Mouse (Mus musculus): ENCODE measurements at regions not wholly inside any gene's neighbourhood (a gene's known extent, or its start where the extent isn't known, plus 50 kb on each side); places are given as distances from the start of the nearest gene placed in this dataset.

DNA sequence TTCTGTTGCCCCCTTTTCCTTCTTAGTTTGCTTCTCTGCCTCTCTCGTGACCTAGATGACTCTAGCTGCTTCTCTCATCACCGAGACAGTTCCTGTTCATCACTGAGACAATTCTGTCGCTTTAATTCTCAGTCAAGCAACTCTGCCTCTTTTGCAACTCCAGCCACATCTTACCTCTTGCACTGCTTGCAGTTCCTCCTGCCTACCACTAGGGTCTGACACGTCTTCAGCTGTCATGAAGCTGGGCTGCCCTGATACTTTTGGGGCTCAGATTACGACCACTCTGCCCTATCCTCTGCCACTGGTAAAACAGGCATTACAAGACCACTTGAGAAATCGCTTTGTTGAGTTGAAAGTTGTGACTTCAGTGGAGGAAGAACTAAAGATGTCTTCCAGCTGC is 216.9 kb upstream of the Fam98a start:
- no peaks in the 10 kb centered on the region for H3K9me3 ChIP-seq (ENCODE audit: control insufficient read depth, low read length)
- H3K27me3 ChIP-seq (ENCODE audit: control insufficient read depth, insufficient read depth, low read length), result no peaks in the 10 kb centered on the region
- ATAC-seq (ENCODE audit: insufficient number of reproducible peaks, low FRiP score, low TSS enrichment, low read depth) (no peak), DNase-seq (ENCODE audit: low spot score) (no peak)
- no peak overlapping the region for H3K27ac ChIP-seq (replicated peaks; ENCODE audit: low read depth, low read length)
- H3K9ac ChIP-seq (ENCODE audit: low read length), result no peak overlapping the region
- no peak overlapping the region for H3K4me2 ChIP-seq (ENCODE audit: low read depth, severe bottlenecking)
- no peaks in the 10 kb centered on the region for H3K36me3 ChIP-seq (ENCODE audit: control insufficient read depth, insufficient read depth, low read length)
- no peak overlapping the region for H3K4me3 ChIP-seq (ENCODE audit: low read depth, low read length)
- H3K4me1 ChIP-seq (ENCODE audit: control insufficient read depth, insufficient read depth, low read length), result no peaks in the 10 kb centered on the region
- 89% methylated on average over 6 of the region's 6 CpGs for WGBS

GRCm38 (mm10) chr17:75763391-75763790 is 211.6 kb upstream of the Fam98a start:
- Histone ChIP-seq H3K36me3 (ENCODE audit: control insufficient read depth, insufficient read depth, low read length) (no peaks in the 10 kb centered on the region), H3K9me3 (ENCODE audit: control insufficient read depth, low read length) (no peaks in the 10 kb centered on the region), H3K9ac (ENCODE audit: low read length) (no peak overlapping the region), H3K27ac (replicated peaks; ENCODE audit: low read depth, low read length) (no peak overlapping the region), H3K4me3 (ENCODE audit: low read depth, low read length) (no peak overlapping the region), H3K4me1 (ENCODE audit: control insufficient read depth, insufficient read depth, low read length) (no peaks in the 10 kb centered on the region), H3K4me2 (ENCODE audit: low read depth, severe bottlenecking) (no peak overlapping the region), H3K27me3 (ENCODE audit: control insufficient read depth, insufficient read depth, low read length) (no peaks in the 10 kb centered on the region)
- no peak for ATAC-seq (ENCODE audit: insufficient number of reproducible peaks, low FRiP score, low TSS enrichment, low read depth)
- WGBS, result 92% methylated on average over 2 of the region's 2 CpGs
- DNase-seq (ENCODE audit: low spot score), result no peak

- Histone ChIP-seq H3K9ac (ENCODE audit: low read length) (no peak overlapping the region), H3K4me2 (ENCODE audit: low read depth, severe bottlenecking) (no peak overlapping the region), H3K9me3 (ENCODE audit: control insufficient read depth, low read length) (no peaks in the 10 kb centered on the region), H3K36me3 (ENCODE audit: control insufficient read depth, insufficient read depth, low read length) (no peaks in the 10 kb centered on the region), H3K4me1 (ENCODE audit: control insufficient read depth, insufficient read depth, low read length) (no peaks in the 10 kb centered on the region), H3K4me3 (ENCODE audit: low read depth, low read length) (no peak overlapping the region), H3K27me3 (ENCODE audit: control insufficient read depth, insufficient read depth, low read length) (no peaks in the 10 kb centered on the region), H3K27ac (replicated peaks; ENCODE audit: low read depth, low read length) (no peak overlapping the region)
- ATAC-seq (ENCODE audit: insufficient number of reproducible peaks, low FRiP score, low TSS enrichment, low read depth) (no peak), DNase-seq (ENCODE audit: low spot score) (no peak)
- WGBS, result 88% methylated on average over 5 of the region's 5 CpGs
Measured at GRCm38 (mm10) chr17:75756487-75756886, 204.7 kb upstream of the Fam98a start.

- Histone ChIP-seq H3K27ac (replicated peaks; ENCODE audit: low read depth, low read length) (no peak overlapping the region), H3K4me2 (ENCODE audit: low read depth, severe bottlenecking) (no peak overlapping the region), H3K9me3 (ENCODE audit: control insufficient read depth, low read length) (no peaks in the 10 kb centered on the region), H3K27me3 (ENCODE audit: control insufficient read depth, insufficient read depth, low read length) (no peaks in the 10 kb centered on the region), H3K4me3 (ENCODE audit: low read depth, low read length) (no peak overlapping the region), H3K4me1 (ENCODE audit: control insufficient read depth, insufficient read depth, low read length) (no peaks in the 10 kb centered on the region), H3K9ac (ENCODE audit: low read length) (no peak overlapping the region), H3K36me3 (ENCODE audit: control insufficient read depth, insufficient read depth, low read length) (no peaks in the 10 kb centered on the region)
- ATAC-seq (ENCODE audit: insufficient number of reproducible peaks, low FRiP score, low TSS enrichment, low read depth) (no peak), DNase-seq (ENCODE audit: low spot score) (no peak)
- WGBS, result 93% methylated on average over 4 of the region's 4 CpGs
Measured at GRCm38 (mm10) chr17:75716458-75716857, 164.7 kb upstream of the Fam98a start.

- no peak for DNase-seq (ENCODE audit: low spot score)
- H3K36me3 ChIP-seq (ENCODE audit: control insufficient read depth, insufficient read depth, low read length), result no peaks in the 10 kb centered on the region
Measured at GRCm38 (mm10) chr17:75714578-75714977, 162.8 kb upstream of the Fam98a start.

DNA sequence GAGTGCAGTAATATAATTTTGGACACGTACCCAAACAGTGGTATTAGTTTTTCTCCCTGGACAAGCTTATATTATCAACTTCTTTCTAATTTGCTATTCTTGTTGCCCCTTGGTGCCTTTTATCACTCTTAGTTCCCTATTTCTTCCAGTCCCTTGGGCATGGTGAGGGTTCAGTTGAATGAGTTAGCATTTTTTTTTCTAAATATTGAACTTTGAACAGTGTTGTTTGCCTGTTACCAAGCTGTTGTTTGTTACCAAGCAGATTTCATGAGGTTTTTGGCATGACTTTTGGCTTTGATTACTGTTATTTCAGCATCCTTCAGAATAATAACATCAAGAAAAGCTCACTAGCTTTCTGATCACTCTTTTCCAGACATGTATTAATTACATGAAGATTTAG is 162.3 kb upstream of the Fam98a start:
- DNase-seq (ENCODE audit: low spot score) (no peak), ATAC-seq (ENCODE audit: insufficient number of reproducible peaks, low FRiP score, low TSS enrichment, low read depth) (no peak)
- H3K4me1 ChIP-seq (ENCODE audit: control insufficient read depth, insufficient read depth, low read length), result no peaks in the 10 kb centered on the region
- H3K27me3 ChIP-seq (ENCODE audit: control insufficient read depth, insufficient read depth, low read length), result no peaks in the 10 kb centered on the region
- no peak overlapping the region for H3K27ac ChIP-seq (replicated peaks; ENCODE audit: low read depth, low read length)
- no peaks in the 10 kb centered on the region for H3K9me3 ChIP-seq (ENCODE audit: control insufficient read depth, low read length)
- WGBS, result 89% methylated on average over 1 of the region's 1 CpGs
- no peaks in the 10 kb centered on the region for H3K36me3 ChIP-seq (ENCODE audit: control insufficient read depth, insufficient read depth, low read length)
- H3K9ac ChIP-seq (ENCODE audit: low read length), result no peak overlapping the region
- H3K4me3 ChIP-seq (ENCODE audit: low read depth, low read length), result no peak overlapping the region
- no peak overlapping the region for H3K4me2 ChIP-seq (ENCODE audit: low read depth, severe bottlenecking)

More at GRCm38 (mm10) chr17:75714578-75714977, 162.8 kb upstream of the Fam98a start:
- H3K9ac ChIP-seq (ENCODE audit: low read length), result no peak overlapping the region
- H3K9me3 ChIP-seq (ENCODE audit: control insufficient read depth, low read length), result no peaks in the 10 kb centered on the region
- no peak overlapping the region for H3K27ac ChIP-seq (replicated peaks; ENCODE audit: low read depth, low read length)
- ATAC-seq (ENCODE audit: insufficient number of reproducible peaks, low FRiP score, low TSS enrichment, low read depth), result no peak
- H3K4me1 ChIP-seq (ENCODE audit: control insufficient read depth, insufficient read depth, low read length), result no peaks in the 10 kb centered on the region
- no peak overlapping the region for H3K4me3 ChIP-seq (ENCODE audit: low read depth, low read length)
- no peak overlapping the region for H3K4me2 ChIP-seq (ENCODE audit: low read depth, severe bottlenecking)
- H3K27me3 ChIP-seq (ENCODE audit: control insufficient read depth, insufficient read depth, low read length), result no peaks in the 10 kb centered on the region

- ATAC-seq (ENCODE audit: insufficient number of reproducible peaks, low FRiP score, low TSS enrichment, low read depth) (no peak), DNase-seq (ENCODE audit: low spot score) (no peak)
- Histone ChIP-seq H3K9me3 (ENCODE audit: control insufficient read depth, low read length) (no peaks in the 10 kb centered on the region), H3K4me1 (ENCODE audit: control insufficient read depth, insufficient read depth, low read length) (no peaks in the 10 kb centered on the region), H3K4me2 (ENCODE audit: low read depth, severe bottlenecking) (no peak overlapping the region), H3K4me3 (ENCODE audit: low read depth, low read length) (no peak overlapping the region), H3K27me3 (ENCODE audit: control insufficient read depth, insufficient read depth, low read length) (no peaks in the 10 kb centered on the region), H3K9ac (ENCODE audit: low read length) (no peak overlapping the region), H3K36me3 (ENCODE audit: control insufficient read depth, insufficient read depth, low read length) (no peaks in the 10 kb centered on the region), H3K27ac (replicated peaks; ENCODE audit: low read depth, low read length) (no peak overlapping the region)
- whole genome bisulfite sequencing, result 93% methylated on average over 4 of the region's 4 CpGs
Measured at GRCm38 (mm10) chr17:75707687-75708086, 155.9 kb upstream of the Fam98a start.

DNA sequence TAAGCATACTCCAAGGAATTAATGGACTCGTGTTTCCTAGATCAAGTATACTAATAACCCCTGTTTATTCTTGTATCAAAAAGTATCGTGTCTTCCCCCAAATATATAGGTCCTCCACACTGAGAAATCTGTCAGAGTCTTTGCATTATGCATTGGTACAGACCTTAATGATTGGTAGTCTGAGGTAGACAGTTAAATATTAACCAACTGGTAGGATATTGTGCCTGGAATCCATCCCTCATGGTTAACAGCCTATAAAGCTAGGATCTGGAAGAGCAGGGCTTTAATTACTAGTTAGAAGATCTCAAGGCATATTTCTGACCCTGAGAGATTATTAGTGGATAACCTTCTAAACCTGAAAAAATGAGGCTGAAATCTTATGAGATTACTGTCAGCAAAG is 153.6 kb upstream of the Fam98a start:
- H3K9ac ChIP-seq (ENCODE audit: low read length), result no peak overlapping the region
- ATAC-seq (ENCODE audit: insufficient number of reproducible peaks, low FRiP score, low TSS enrichment, low read depth) (no peak), DNase-seq (ENCODE audit: low spot score) (no peak)
- no peaks in the 10 kb centered on the region for H3K27me3 ChIP-seq (ENCODE audit: control insufficient read depth, insufficient read depth, low read length)
- H3K27ac ChIP-seq (replicated peaks; ENCODE audit: low read depth, low read length), result no peak overlapping the region
- H3K36me3 ChIP-seq (ENCODE audit: control insufficient read depth, insufficient read depth, low read length), result no peaks in the 10 kb centered on the region
- no peak overlapping the region for H3K4me3 ChIP-seq (ENCODE audit: low read depth, low read length)
- no peak overlapping the region for H3K4me2 ChIP-seq (ENCODE audit: low read depth, severe bottlenecking)
- WGBS, result 83% methylated on average over 2 of the region's 2 CpGs
- no peaks in the 10 kb centered on the region for H3K4me1 ChIP-seq (ENCODE audit: control insufficient read depth, insufficient read depth, low read length)
- H3K9me3 ChIP-seq (ENCODE audit: control insufficient read depth, low read length), result no peaks in the 10 kb centered on the region

DNA sequence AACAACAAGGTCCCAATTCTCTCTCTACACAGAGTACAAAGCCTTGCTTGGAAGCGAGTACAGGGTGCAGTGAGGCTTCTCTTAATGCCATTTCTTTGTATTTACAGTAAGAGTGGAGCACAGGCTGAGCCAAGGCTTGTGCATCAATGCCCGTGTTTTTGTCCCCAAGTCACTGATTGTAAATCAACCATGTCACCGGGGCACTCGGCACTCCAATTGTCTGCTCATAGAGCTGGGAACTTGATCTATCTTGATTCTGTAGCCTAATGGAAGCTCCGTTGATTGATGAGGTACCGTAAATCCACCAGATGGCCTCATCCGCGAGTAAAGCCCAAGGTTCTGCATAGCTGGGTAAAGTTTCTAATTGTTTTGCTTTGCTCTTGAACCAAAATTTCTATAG is 152.1 kb upstream of the Fam98a start:
- no peaks in the 10 kb centered on the region for H3K9me3 ChIP-seq (ENCODE audit: control insufficient read depth, low read length)
- no peaks in the 10 kb centered on the region for H3K4me1 ChIP-seq (ENCODE audit: control insufficient read depth, insufficient read depth, low read length)
- H3K4me3 ChIP-seq (ENCODE audit: low read depth, low read length), result no peak overlapping the region
- DNase-seq (ENCODE audit: low spot score), result peak; percentile 21
- no peaks in the 10 kb centered on the region for H3K36me3 ChIP-seq (ENCODE audit: control insufficient read depth, insufficient read depth, low read length)
- no peak overlapping the region for H3K9ac ChIP-seq (ENCODE audit: low read length)
- H3K27ac ChIP-seq (replicated peaks; ENCODE audit: low read depth, low read length), result no peak overlapping the region
- ATAC-seq (ENCODE audit: insufficient number of reproducible peaks, low FRiP score, low TSS enrichment, low read depth), result no peak
- no peaks in the 10 kb centered on the region for H3K27me3 ChIP-seq (ENCODE audit: control insufficient read depth, insufficient read depth, low read length)
- 26% methylated on average over 8 of the region's 8 CpGs for WGBS
- H3K4me2 ChIP-seq (ENCODE audit: low read depth, severe bottlenecking), result no peak overlapping the region
